In the genomic region with DNA sequence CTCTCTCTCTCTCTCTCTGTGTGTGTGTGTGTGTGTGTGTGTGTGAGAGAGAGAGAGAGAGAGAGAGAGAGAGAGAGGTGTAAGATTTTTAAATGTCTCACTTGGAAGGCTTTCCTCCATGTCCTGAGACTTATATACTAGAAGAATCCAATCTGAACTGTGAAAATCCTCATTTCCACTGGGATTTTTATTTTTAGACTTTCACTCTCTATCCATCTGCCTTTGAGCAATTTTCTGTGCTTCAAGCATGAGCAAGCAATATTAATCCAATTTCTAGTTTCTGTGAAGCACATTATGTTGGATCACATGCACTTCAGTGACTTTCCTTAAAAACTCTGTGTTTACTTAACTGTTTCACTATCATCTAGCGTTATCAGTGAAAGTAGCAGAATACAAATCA, we compare ENCODE assay signal across 21 mouse cellular contexts.
DNase-seq lines count a peak whose midpoint lies in the region; ATAC-seq and TF ChIP-seq lines count a peak whose summit lies in the region.
"Had no signal": no experiment of that assay in that cellular context is flagged by ENCODE, and none has a peak within 500 bp of the region (broad histone marks: within the 10 kb centered on the region; RNA-seq: fewer than 3 reads in every experiment).

No protein-coding gene starts in this region.

- no peak for TF ChIP-seq POLR2A in liver, adult 2 months (IDR thresholded peaks at IDR 0.05; ENCODE audit: extremely low read depth, insufficient read depth, low read length)
- no peak for TF ChIP-seq POLR2A in brain, embryonic 14.5 days (IDR thresholded peaks at IDR 0.05; ENCODE audit: borderline replicate concordance, extremely low read depth, insufficient read depth, insufficient read length, poor library complexity, severe bottlenecking)

- 22% methylated on average over 1 of the region's 1 CpGs for WGBS in liver, adult 2 months

- TF ChIP-seq CTCF in liver, adult 2 months (IDR thresholded peaks at IDR 0.05; ENCODE audit: low read depth, low read length): no peak
- no peak for TF ChIP-seq CTCF in brain, embryonic 14.5 days (IDR thresholded peaks at IDR 0.05; ENCODE audit: borderline replicate concordance, extremely low read depth, insufficient read depth, insufficient read length)

- no peak overlapping the region for H3K9ac ChIP-seq in liver, adult 2 months (ENCODE audit: low read depth, low read length)
- H3K9ac ChIP-seq: embryonic facial prominence, embryonic 15.5 days; hindbrain, embryonic 15.5 days had no signal

- DNase-seq in frontal cortex, postnatal 25 days (ENCODE audit: low spot score in 2 of 2): no peak
- DNase-seq in liver, adult 2 months (ENCODE audit: extremely low read depth, low read depth, low spot score): peak; percentile 24
- DNase-seq in liver: no peak
- DNase-seq in brain, embryonic 14.5 days (ENCODE audit: low read depth): peak; percentile 41
- DNase-seq: adrenal gland, postnatal 14 days; cerebellum, adult 8-10 months; cerebellum, postnatal 14 days; embryo, embryonic 11 days; gastrocnemius, postnatal 10 days; heart, adult 18-20 months; heart, postnatal 10 days; heart, postnatal 4 days had no signal

- H3K4me1 ChIP-seq in liver, adult 2 months (ENCODE audit: control insufficient read depth, insufficient read depth, low read length): no peaks in the 10 kb centered on the region
- H3K4me1 ChIP-seq: embryonic facial prominence, embryonic 15.5 days; heart, embryonic 10.5 days; hindbrain, embryonic 15.5 days had no signal

- H3K27ac ChIP-seq in liver, adult 2 months (replicated peaks; ENCODE audit: insufficient read depth, low read depth, low read length): no peak overlapping the region
- H3K27ac ChIP-seq: embryonic facial prominence, embryonic 15.5 days; heart, embryonic 10.5 days; hindbrain, embryonic 15.5 days had no signal

- H3K4me3 ChIP-seq in liver, adult 2 months (ENCODE audit: insufficient read depth, low read depth, low read length): no peak overlapping the region
- H3K4me3 ChIP-seq: embryonic facial prominence, embryonic 15.5 days; erythroblast, embryonic 14.5 days; heart, embryonic 10.5 days; hindbrain, embryonic 15.5 days had no signal

- ATAC-seq in frontal cortex, adult (ENCODE audit: low TSS enrichment): peak; percentile 86
- no peak for ATAC-seq in megakaryocyte, adult 5-6 weeks (ENCODE audit: poor library complexity, severe bottlenecking)
- ATAC-seq: activated CD4-positive, CD25-positive, alpha-beta regulatory T cell, adult 4 months; Patski had no signal

- no peaks in the 10 kb centered on the region for H3K27me3 ChIP-seq in liver, adult 2 months (ENCODE audit: control insufficient read depth, insufficient read depth, low read length)
- H3K27me3 ChIP-seq: CH12.LX; embryonic facial prominence, embryonic 15.5 days; hindbrain, embryonic 15.5 days; Patski had no signal

- no peaks in the 10 kb centered on the region for H3K36me3 ChIP-seq in liver, adult 2 months (ENCODE audit: control insufficient read depth, insufficient read depth, low read length)
- H3K36me3 ChIP-seq: embryonic facial prominence, embryonic 15.5 days; heart, embryonic 10.5 days; hindbrain, embryonic 15.5 days had no signal

- no peaks in the 10 kb centered on the region for H3K79me2 ChIP-seq in liver, adult 2 months (ENCODE audit: control insufficient read depth, insufficient read depth, low read length)

Comparison
In these comparisons a context has a peak if more than half of its experiments do, and no peak if none do; other contexts are left out.
1. DNase-seq: peak in liver, adult 2 months (single experiment) and brain, embryonic 14.5 days (single experiment); none in frontal cortex, postnatal 25 days (0 of 2) and liver (single experiment).